18 mouse cellular contexts compared by ENCODE assay signal in genomic region chr5:148572676-148573075, GRCm38 (mm10).
"Had no signal": no experiment of that assay in that cellular context is flagged by ENCODE, and none has a peak within 500 bp of the region (broad histone marks: within the 10 kb centered on the region; RNA-seq: fewer than 3 reads in every experiment).

No protein-coding gene starts in this region.

- H3K36me3 ChIP-seq: liver, embryonic 13.5 days; liver, embryonic 15.5 days; lung, embryonic 15.5 days; midbrain, embryonic 13.5 days; midbrain, embryonic 15.5 days; neural tube, embryonic 12.5 days; stomach, embryonic 15.5 days had no signal

- H3K9me3 ChIP-seq: liver, embryonic 13.5 days; liver, embryonic 15.5 days; lung, embryonic 15.5 days; midbrain, embryonic 13.5 days; midbrain, embryonic 15.5 days; neural tube, embryonic 12.5 days; stomach, embryonic 15.5 days had no signal

- H3K9ac ChIP-seq: liver, embryonic 13.5 days; liver, embryonic 15.5 days; liver, postnatal 0 days; lung, embryonic 15.5 days; midbrain, embryonic 13.5 days; midbrain, embryonic 15.5 days; neural tube, embryonic 12.5 days; stomach, embryonic 15.5 days had no signal

- DNase-seq: liver; liver, embryonic 13.5 days; liver, postnatal 0 days; lung, postnatal 36 days; right cerebral cortex, postnatal 14 days; thymus, adult 2 months; thymus, postnatal 25 days; thymus, postnatal 4 days had no signal

- H3K27ac ChIP-seq: liver, embryonic 13.5 days; liver, embryonic 15.5 days; lung, embryonic 15.5 days; macrophage; midbrain, embryonic 13.5 days; midbrain, embryonic 15.5 days; neural tube, embryonic 12.5 days; stomach, embryonic 15.5 days had no signal

- H3K4me2 ChIP-seq: liver, embryonic 11.5 days; liver, embryonic 13.5 days; liver, embryonic 15.5 days; lung, embryonic 15.5 days; midbrain, embryonic 11.5 days; midbrain, embryonic 13.5 days; midbrain, embryonic 15.5 days; neural tube, embryonic 12.5 days; stomach, embryonic 15.5 days had no signal

- H3K4me3 ChIP-seq: liver, embryonic 13.5 days; liver, embryonic 15.5 days; lung, embryonic 15.5 days; megakaryocyte, embryonic 14.5 days; midbrain, embryonic 13.5 days; midbrain, embryonic 15.5 days; neural tube, embryonic 12.5 days; stomach, embryonic 15.5 days had no signal

- ATAC-seq: liver, postnatal 0 days; midbrain, embryonic 13.5 days; midbrain, embryonic 15.5 days had no signal

- H3K4me1 ChIP-seq: lung, embryonic 15.5 days; megakaryocyte, embryonic 14.5 days; neural tube, embryonic 12.5 days had no signal

- H3K27me3 ChIP-seq: liver, embryonic 13.5 days; liver, embryonic 15.5 days; lung, embryonic 15.5 days; megakaryocyte, embryonic 14.5 days; midbrain, embryonic 13.5 days; midbrain, embryonic 15.5 days; neural tube, embryonic 12.5 days; stomach, embryonic 15.5 days had no signal
